Mouse (Mus musculus) lung, adult 2 months (tissue): ENCODE results near the gene Hoxc8.

Experiments used
- CTCF ChIP-seq: fragments of 200-500 bp; IDR thresholded peaks from 2 replicates; pipeline ENCODE4 v1.5.1; 2011; ENCODE audit warnings: mild to moderate bottlenecking, low read length, control low read depth; ENCODE audit not compliant: insufficient read depth
- POLR2A ChIP-seq: fragments of 200-500 bp; IDR thresholded peaks from 2 replicates; pipeline ENCODE4 v1.6.1; 2011; ENCODE audit warnings: low read depth, mild to moderate bottlenecking, control low read depth, low read length, borderline replicate concordance; ENCODE audit errors: extremely low read depth

GRCm38 (mm10) chr15:102942739-102943467 is 47.5 kb upstream of the Hoxc8 start:
- TF ChIP-seq POLR2A (no peak), CTCF (no peak)
